12 mouse cellular contexts compared by ENCODE assay signal in genomic region chr1:14484121-14484916, GRCm38 (mm10).
DNase-seq lines count a peak whose midpoint lies in the region; ATAC-seq and TF ChIP-seq lines count a peak whose summit lies in the region.
"Had no signal": no experiment of that assay in that cellular context is flagged by ENCODE, and none has a peak within 500 bp of the region (broad histone marks: within the 10 kb centered on the region; RNA-seq: fewer than 3 reads in every experiment).

No protein-coding gene starts in this region.

- H3K36me3 ChIP-seq in heart, embryonic 13.5 days, result no peaks in the 10 kb centered on the region
- peaks cover 0 to 32% of the 10 kb centered on the region in 2 experiments; a peak in 2 of 4 replicates for H3K36me3 ChIP-seq in MEL (ENCODE audit: control insufficient read depth in 1 of 2, insufficient read depth in 2 of 2, low read length in 2 of 2)
- H3K36me3 ChIP-seq in liver, postnatal 0 days (replicated peaks; ENCODE audit: insufficient read depth, low read length), result no peaks in the 10 kb centered on the region
- H3K36me3 ChIP-seq in forebrain, embryonic 16.5 days (ENCODE audit: control insufficient read depth, insufficient read depth), result no peaks in the 10 kb centered on the region
- H3K36me3 ChIP-seq: midbrain, embryonic 15.5 days had no signal

- TF ChIP-seq RAD21 in MEL (IDR thresholded peaks at IDR 0.05; ENCODE audit: low read depth, low read length), result no peak

- H3K27me3 ChIP-seq in heart, embryonic 13.5 days (replicated peaks), result no peaks in the 10 kb centered on the region
- H3K27me3 ChIP-seq in MEL (ENCODE audit: control insufficient read depth in 1 of 2, insufficient read depth in 2 of 2, low read length in 2 of 2), result no peaks in the 10 kb centered on the region
- H3K27me3 ChIP-seq in liver, postnatal 0 days (ENCODE audit: insufficient read depth, low read length), result no peaks in the 10 kb centered on the region
- no peaks in the 10 kb centered on the region for H3K27me3 ChIP-seq in forebrain, embryonic 16.5 days (replicated peaks; ENCODE audit: control insufficient read depth, insufficient read depth, low read length)
- H3K27me3 ChIP-seq: midbrain, embryonic 15.5 days had no signal

- no peaks in the 10 kb centered on the region for H3K79me2 ChIP-seq in MEL (ENCODE audit: control insufficient read depth, insufficient read depth, low read length, poor library complexity)

- H3K27ac ChIP-seq in heart, embryonic 13.5 days (replicated peaks), result no peak overlapping the region
- H3K27ac ChIP-seq in MEL (ENCODE audit: control insufficient read depth, low read depth, low read length), result peak overlapping the region; percentile 98
- no peak overlapping the region for H3K27ac ChIP-seq in liver, postnatal 0 days (ENCODE audit: low read depth)
- H3K27ac ChIP-seq in forebrain, embryonic 16.5 days (ENCODE audit: low read length), result no peak overlapping the region
- H3K27ac ChIP-seq: midbrain, embryonic 15.5 days had no signal

- no peak overlapping the region for H3K9ac ChIP-seq in heart, embryonic 13.5 days
- no peak overlapping the region for H3K9ac ChIP-seq in MEL (ENCODE audit: control insufficient read depth, low read depth, low read length, poor library complexity, severe bottlenecking)
- H3K9ac ChIP-seq in liver, postnatal 0 days (replicated peaks), result no peak overlapping the region
- no peak overlapping the region for H3K9ac ChIP-seq in forebrain, embryonic 16.5 days (replicated peaks; ENCODE audit: low read depth, low read length)
- H3K9ac ChIP-seq: midbrain, embryonic 15.5 days had no signal

- no peak overlapping the region for H3K4me3 ChIP-seq in heart, embryonic 13.5 days
- peak overlapping the region in 1 of 2 experiments; percentile 11; a peak in 1 of 4 replicates for H3K4me3 ChIP-seq in MEL (ENCODE audit: control insufficient read depth in 1 of 2, insufficient read depth in 1 of 2, low read depth in 2 of 2, low read length in 2 of 2)
- no peak overlapping the region for H3K4me3 ChIP-seq in liver, postnatal 0 days (ENCODE audit: low read depth, low read length)
- no peak overlapping the region for H3K4me3 ChIP-seq in forebrain, embryonic 16.5 days (replicated peaks; ENCODE audit: low read length)
- H3K4me3 ChIP-seq: midbrain, embryonic 15.5 days had no signal

- no peaks in the 10 kb centered on the region for H3K9me3 ChIP-seq in heart, embryonic 13.5 days
- H3K9me3 ChIP-seq in MEL (replicated peaks; ENCODE audit: insufficient read depth, low read length), result no peaks in the 10 kb centered on the region
- H3K9me3 ChIP-seq in liver, postnatal 0 days (ENCODE audit: low read length), result no peaks in the 10 kb centered on the region
- H3K9me3 ChIP-seq in forebrain, embryonic 16.5 days (ENCODE audit: control insufficient read depth, low read length), result no peaks in the 10 kb centered on the region
- H3K9me3 ChIP-seq: midbrain, embryonic 15.5 days had no signal

- TF ChIP-seq EP300 in MEL (IDR thresholded peaks at IDR 0.05; ENCODE audit: low read depth in 1 of 2, low read length in 2 of 2), result peak; percentile 98
- peak; percentile 93 for TF ChIP-seq EP300 in liver, postnatal 0 days (IDR thresholded peaks at IDR 0.05; ENCODE audit: low read depth)

- H3K4me1 ChIP-seq in heart, embryonic 13.5 days, result peaks cover 7% of the 10 kb centered on the region
- H3K4me1 ChIP-seq in MEL (ENCODE audit: control insufficient read depth in 1 of 2, insufficient read depth in 2 of 2, low read length in 2 of 2), result peaks cover 17 to 22% of the 10 kb centered on the region in 2 experiments
- no peaks in the 10 kb centered on the region for H3K4me1 ChIP-seq in liver, postnatal 0 days (ENCODE audit: insufficient read depth)
- no peaks in the 10 kb centered on the region for H3K4me1 ChIP-seq in forebrain, embryonic 16.5 days (replicated peaks; ENCODE audit: control insufficient read depth, insufficient read depth, low read length)
- H3K4me1 ChIP-seq: midbrain, embryonic 15.5 days had no signal

- DNase-seq in heart, adult 8-10 months (ENCODE audit: low spot score), result no peak
- DNase-seq in MEL (ENCODE audit: low read depth, low spot score), result peak; percentile 97
- DNase-seq in liver, postnatal 0 days, result peak; percentile 18
- no peak for DNase-seq in kidney, postnatal 36 days
- no peak for DNase-seq in urinary bladder, postnatal 4 days (ENCODE audit: low spot score in 2 of 2)
- DNase-seq: cerebellum, postnatal 10 days; heart, postnatal 14 days; kidney, postnatal 10 days had no signal

- WGBS in heart, embryonic 13.5 days, result 62% methylated on average over 6 of the region's 6 CpGs
- WGBS in liver, postnatal 0 days (ENCODE audit: insufficient replicate concordance), result 59% methylated on average over 6 of the region's 6 CpGs
- WGBS in forebrain, embryonic 16.5 days, result 94% methylated on average over 6 of the region's 6 CpGs

- peak; percentile 73 for ATAC-seq in heart, embryonic 13.5 days (ENCODE audit: extremely low read depth, insufficient number of reproducible peaks, low FRiP score, low TSS enrichment)
- peak; percentile 97 for ATAC-seq in common myeloid progenitor, adult 5-6 weeks (replicated peaks; ENCODE audit: low read depth, poor library complexity, severe bottlenecking)
- ATAC-seq in liver, postnatal 0 days, result peak; percentile 96
- ATAC-seq in forebrain, embryonic 16.5 days, result no peak
- ATAC-seq: midbrain, embryonic 15.5 days had no signal

- no peak for TF ChIP-seq CTCF in MEL (IDR thresholded peaks at IDR 0.05 in 2 of 3, conservative IDR thresholded peaks at IDR 0.05 in 1 of 3; ENCODE audit: control insufficient read depth in 1 of 3, insufficient read depth in 1 of 3, low read depth in 2 of 3, low read length in 3 of 3, poor library complexity in 1 of 3, severe bottlenecking in 1 of 3)
- no peak for TF ChIP-seq CTCF in liver, postnatal 0 days (IDR thresholded peaks at IDR 0.05; ENCODE audit: low read depth)

- no peak overlapping the region for H3K4me2 ChIP-seq in heart, embryonic 13.5 days
- H3K4me2 ChIP-seq in liver, postnatal 0 days (ENCODE audit: low read depth, low read length), result no peak overlapping the region
- H3K4me2 ChIP-seq in forebrain, embryonic 16.5 days (ENCODE audit: low read length), result no peak overlapping the region
- H3K4me2 ChIP-seq: midbrain, embryonic 15.5 days had no signal

- peak in 1 of 2 experiments; percentile 35; a peak in 1 of 4 replicates for TF ChIP-seq POLR2A in MEL (IDR thresholded peaks at IDR 0.05; ENCODE audit: control insufficient read depth in 1 of 2, insufficient read depth in 1 of 2, low read depth in 1 of 2, low read length in 2 of 2, poor library complexity in 1 of 2)

TF ChIP-seq in MEL, 35 proteins besides CTCF, POLR2A, EP300 and RAD21 (continues in another document):
- TF ChIP-seq MXI1 (IDR thresholded peaks at IDR 0.05; ENCODE audit: low read depth, low read length) (peak; percentile 64), TAL1 (IDR thresholded peaks at IDR 0.05; ENCODE audit: low read length) (peak; percentile 94), ETS1 (IDR thresholded peaks at IDR 0.05; ENCODE audit: low read depth, low read length) (peak; percentile 100), MYC (IDR thresholded peaks at IDR 0.05; ENCODE audit: low read depth, low read length) (peak; percentile 76), USF2 (IDR thresholded peaks at IDR 0.05; ENCODE audit: borderline replicate concordance in 1 of 2, insufficient read depth in 1 of 2, low read depth in 1 of 2, low read length in 2 of 2) (no peak), E2F4 (IDR thresholded peaks at IDR 0.05; ENCODE audit: borderline replicate concordance, low read depth, low read length) (no peak), ZC3H11A (IDR thresholded peaks at IDR 0.05; ENCODE audit: low read depth, low read length) (no peak), TBP (IDR thresholded peaks at IDR 0.05; ENCODE audit: low read depth, low read length) (0 out of 2 replicates have a peak, but pooled peaks have one; percentile 14), CHD2 (IDR thresholded peaks at IDR 0.05; ENCODE audit: low read length) (no peak; the same call in 1 of the 2 replicates), ELF1 (IDR thresholded peaks at IDR 0.05; ENCODE audit: low read depth, low read length) (no peak), GABPA (IDR thresholded peaks at IDR 0.05; ENCODE audit: low read depth, low read length) (peak; percentile 97), SIN3A (IDR thresholded peaks at IDR 0.05; ENCODE audit: low read length) (peak; percentile 87), SMC3 (IDR thresholded peaks at IDR 0.05; ENCODE audit: low read depth, low read length) (no peak), KAT2A (conservative IDR thresholded peaks at IDR 0.05; ENCODE audit: low read depth, low read length) (no peak), JUND (IDR thresholded peaks at IDR 0.05; ENCODE audit: low read depth, low read length) (peak; percentile 95), HCFC1 (IDR thresholded peaks at IDR 0.05; ENCODE audit: low read depth, low read length) (peak; percentile 51), MEF2A (IDR thresholded peaks at IDR 0.05; ENCODE audit: extremely low read depth, insufficient replicate concordance, low read depth, low read length, poor library complexity, severe bottlenecking) (no peak), NRF1 (IDR thresholded peaks at IDR 0.05; ENCODE audit: insufficient read depth, low read depth, low read length, poor library complexity, severe bottlenecking) (no peak), TCF12 (IDR thresholded peaks at IDR 0.05; ENCODE audit: low read depth, low read length) (peak; percentile 86), USF1 (IDR thresholded peaks at IDR 0.05; ENCODE audit: low read depth, low read length) (no peak), ZKSCAN1 (IDR thresholded peaks at IDR 0.05; ENCODE audit: low read depth, low read length) (no peak), MYB (IDR thresholded peaks at IDR 0.05; ENCODE audit: low read depth, low read length) (no peak), POLR2AphosphoS5 (IDR thresholded peaks at IDR 0.05; ENCODE audit: borderline replicate concordance, low read depth, low read length) (no peak), MAX (IDR thresholded peaks at IDR 0.05; ENCODE audit: low read length) (peak; percentile 31; the same call in 1 of the 2 replicates), RCOR1 (IDR thresholded peaks at IDR 0.05; ENCODE audit: low read depth, low read length) (no peak; the same call in none of the 2 replicates), MAFK (IDR thresholded peaks at IDR 0.05; ENCODE audit: borderline replicate concordance, low read depth, low read length) (peak; percentile 98), BHLHE40 (IDR thresholded peaks at IDR 0.05; ENCODE audit: borderline replicate concordance, low read depth, low read length) (peak; percentile 47), MAZ (IDR thresholded peaks at IDR 0.05; ENCODE audit: low read depth, low read length) (0 out of 2 replicates have a peak, but pooled peaks have one; percentile 2), ZNF384 (IDR thresholded peaks at IDR 0.05; ENCODE audit: low read depth, low read length) (no peak), CHD1 (IDR thresholded peaks at IDR 0.05; ENCODE audit: low read depth, low read length) (no peak), GATA1 (IDR thresholded peaks at IDR 0.05; ENCODE audit: low read depth, low read length) (peak; percentile 96), ZMIZ1 (IDR thresholded peaks at IDR 0.05; ENCODE audit: low read depth, low read length) (no peak)

Comparison
In these comparisons a context has a peak if more than half of its experiments do, and no peak if none do; other contexts are left out.
1. DNase-seq: peak in MEL (single experiment) and liver, postnatal 0 days (single experiment); none in heart, adult 8-10 months (single experiment), kidney, postnatal 36 days (0 of 2) and urinary bladder, postnatal 4 days (0 of 2).